Mouse (Mus musculus): ENCODE data around the gene Gm20594. TPM values are rescaled to one million over a fixed set of nuclear protein-coding genes. Genes with fewer than 3 reads are reported as not detected.

Gm20594 gene
- not detected for total RNA-seq (2021)
- long read RNA-seq, experiment 1 = 0 reads
- long read RNA-seq, experiment 2 = 0 reads

DNA sequence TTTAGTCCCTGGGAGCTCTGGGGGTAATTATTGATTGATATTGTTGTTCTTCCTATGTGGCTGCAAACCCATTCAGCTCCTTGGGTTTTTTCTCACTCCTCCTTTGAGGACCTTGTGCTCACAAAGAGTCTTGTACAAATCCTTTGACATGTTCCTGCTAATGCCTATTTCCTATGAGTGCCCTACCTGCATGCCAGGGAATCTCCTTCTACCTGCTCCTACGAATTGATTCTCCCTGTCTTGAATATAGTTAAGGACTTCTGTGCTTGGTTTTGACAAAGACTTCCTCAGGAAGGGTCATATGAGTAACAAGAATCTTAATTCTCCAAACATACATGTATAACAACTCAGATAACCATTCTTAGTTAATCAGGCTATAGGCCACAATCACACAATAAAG, at the start of gene Gm20594:
Gene Gm20594, plus strand, starts transcription at position 301 of the 400 bp plus-strand sequence.
- DNase-seq (ENCODE audit: low spot score in 2 of 2) = no peak

DNA sequence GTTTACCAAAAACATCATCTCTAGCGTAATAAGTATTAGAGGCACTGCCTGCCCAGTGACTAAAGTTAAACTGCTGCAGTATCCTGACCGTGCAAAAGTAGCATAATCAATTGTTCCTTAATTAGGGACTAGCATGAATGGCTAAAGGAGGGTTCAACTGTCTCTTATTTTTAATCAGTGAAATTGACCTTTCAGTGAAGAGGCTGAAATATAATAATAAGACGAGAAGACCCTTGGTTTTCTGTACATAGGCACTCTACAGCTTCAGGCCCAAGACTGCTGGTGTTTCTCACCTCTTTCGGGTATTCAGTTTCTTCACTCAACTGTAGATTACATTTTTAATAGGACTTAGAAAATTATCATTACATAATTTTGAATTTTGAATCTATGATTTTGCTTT, 398 bp downstream of the Gm20594 start:
- DNase-seq (ENCODE audit: low spot score in 2 of 2) = no peak

DNA sequence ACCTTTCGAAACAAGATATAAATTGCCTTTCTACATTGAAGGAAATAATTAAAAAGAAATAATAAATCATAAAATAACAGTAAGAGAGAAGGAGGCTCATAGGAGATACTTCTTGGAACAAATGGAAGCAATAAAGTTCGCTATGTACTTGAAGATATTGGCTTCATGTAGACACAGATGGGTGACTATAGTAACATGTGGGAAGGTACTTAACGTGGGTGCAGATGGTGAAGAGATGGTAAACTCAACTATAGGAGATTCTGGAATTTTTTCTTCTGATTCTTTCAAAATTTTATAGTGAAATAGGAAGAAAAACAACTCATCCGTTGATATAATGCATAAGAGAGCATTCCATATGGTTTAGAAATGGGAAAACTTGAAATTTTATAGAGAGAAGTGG, 16.1 kb downstream of the Gm20594 start:
- no peak for DNase-seq (ENCODE audit: low spot score in 2 of 2)

DNA sequence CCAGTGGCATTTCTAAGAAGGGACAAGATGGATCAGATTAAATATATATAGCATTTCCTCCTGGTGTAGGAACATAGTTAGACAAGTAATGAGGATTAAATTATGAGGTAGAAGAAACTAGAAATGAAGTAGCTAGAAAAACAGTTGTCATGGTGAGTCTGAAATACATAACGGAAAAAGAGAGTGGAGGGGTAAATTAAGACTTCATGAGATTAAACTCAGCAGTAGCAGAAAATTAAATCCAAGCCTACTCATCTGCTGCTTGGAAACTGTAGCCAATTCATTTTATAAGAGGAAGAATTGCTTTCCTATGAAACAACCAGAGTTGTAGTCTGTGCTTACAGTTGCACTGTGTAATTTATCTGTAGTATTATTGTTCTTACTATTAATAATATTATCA, 29.1 kb downstream of the Gm20594 start:
- no peak for DNase-seq (ENCODE audit: low spot score in 2 of 2)

Other genes starting within 250 kb of the Gm20594 start
- 1 to 10 TPM; 4.3 to 5.4 TPM for gene Lrrtm4, start 201.0 kb downstream of the Gm20594 start, total RNA-seq (2021)

Data from adrenal gland, adult 18-20 months (tissue).